Mouse (Mus musculus) urinary bladder, adult 2 months (tissue): ENCODE measurements around the gene Olfr1393. TPM values are rescaled to one million over a fixed set of nuclear protein-coding genes. Genes with fewer than 3 reads are reported as not detected.

Source experiments
- DNase-seq: peaks from one replicate; pipeline ENCODE4 v3.0.0; 2022; ENCODE audit warnings: low spot score
- polyA plus RNA-seq: library from polyadenylated mRNA; depleted of rRNA; stranded (reverse); fragments of >200 nt; gene quantifications from 2 replicates; pipeline ENCODE4 v1.2.3, GENCODE M21; 2012; rRNA removed

The Olfr1393 gene
- polyA plus RNA-seq: 0.06 and 0.12 TPM in 2 replicates

- no peak for DNase-seq
These were observed at the start of gene Olfr1393 for GRCm38 (mm10) chr11:49278222-49278621. Gene Olfr1393, plus strand, starts transcription at chr11:49278304.

- DNase-seq: no peak
These were observed 45.3 kb upstream of the Olfr1393 start for GRCm38 (mm10) chr11:49232781-49233180.

GRCm38 (mm10) chr11:49235459-49236207, 42.5 kb upstream of the Olfr1393 start:
- no peak for DNase-seq

- DNase-seq: no peak
These were observed 41.2 kb upstream of the Olfr1393 start for GRCm38 (mm10) chr11:49236891-49237290.

GRCm38 (mm10) chr11:49237532-49237931, 40.6 kb upstream of the Olfr1393 start:
- no peak for DNase-seq

- DNase-seq: no peak
These were observed 37.8 kb upstream of the Olfr1393 start for GRCm38 (mm10) chr11:49240310-49240709.

- no peak for DNase-seq
These were observed 37.2 kb upstream of the Olfr1393 start for GRCm38 (mm10) chr11:49240874-49241273.

- DNase-seq: no peak
These were observed 36.6 kb upstream of the Olfr1393 start for GRCm38 (mm10) chr11:49241471-49241870.

- no peak for DNase-seq
These were observed 35.0 kb upstream of the Olfr1393 start for GRCm38 (mm10) chr11:49242944-49243626.

- peak; percentile 88 for DNase-seq
These were observed 34.1 kb upstream of the Olfr1393 start, which contains the start of gene Mgat1 for GRCm38 (mm10) chr11:49243727-49244594. Gene Mgat1, plus strand, starts transcription at chr11:49244191.

GRCm38 (mm10) chr11:49244595-49244930, 33.5 kb upstream of the Olfr1393 start:
- DNase-seq: no peak

GRCm38 (mm10) chr11:49245176-49245575, 32.9 kb upstream of the Olfr1393 start:
- DNase-seq: no peak

- no peak for DNase-seq
These were observed 32.3 kb upstream of the Olfr1393 start for GRCm38 (mm10) chr11:49245634-49246415.

- DNase-seq: no peak
These were observed 31.6 kb upstream of the Olfr1393 start for GRCm38 (mm10) chr11:49246523-49246922.

GRCm38 (mm10) chr11:49247255-49247654, 30.8 kb upstream of the Olfr1393 start:
- no peak for DNase-seq

GRCm38 (mm10) chr11:49248226-49248973, 29.7 kb upstream of the Olfr1393 start:
- DNase-seq: no peak

- no peak for DNase-seq
These were observed 29.0 kb upstream of the Olfr1393 start for GRCm38 (mm10) chr11:49248974-49249700.

- no peak for DNase-seq
These were observed 28.2 kb upstream of the Olfr1393 start for GRCm38 (mm10) chr11:49249811-49250421.
